Mouse (Mus musculus): ENCODE data around the gene Bik. TPM values are rescaled to one million over a fixed set of nuclear protein-coding genes. Genes with fewer than 3 reads are reported as not detected.
A peak's percentile ranks its signal among the peaks of the same experiment; 100 is the strongest.

The Bik gene
- polyA plus RNA-seq, 1 experiment from 2014 or later, result 2.2 TPM

GRCm38 (mm10) chr15:83593702-83594512, 67.2 kb downstream of the Bik start:
- peak overlapping the region; percentile 86 for H3K4me2 ChIP-seq (ENCODE audit: low read length)
- H3K36me3 ChIP-seq (ENCODE audit: control insufficient read depth, insufficient read depth, low read length), result 0 out of 2 replicates have a peak, but pooled peaks cover 4% of the 10 kb centered on the region
- DNase-seq (ENCODE audit: low spot score), result peak; percentile 14
- whole genome bisulfite sequencing, result 11% methylated on average over 19 of the region's 19 CpGs
- peaks cover 12% of the 10 kb centered on the region for H3K4me1 ChIP-seq (ENCODE audit: control insufficient read depth, insufficient read depth, low read length)
- ATAC-seq, result peak; percentile 35; the same call in 1 of the 2 replicates
- H3K4me3 ChIP-seq (ENCODE audit: low read depth, low read length), result peak overlapping the region; percentile 77
- no peaks in the 10 kb centered on the region for H3K27me3 ChIP-seq (replicated peaks; ENCODE audit: control insufficient read depth, insufficient read depth, low read length)
- no peak overlapping the region for H3K27ac ChIP-seq (ENCODE audit: low read depth, low read length)
- H3K9ac ChIP-seq (ENCODE audit: low read length), result peak overlapping the region; percentile 77
- H3K9me3 ChIP-seq (replicated peaks; ENCODE audit: control insufficient read depth, low read length), result no peaks in the 10 kb centered on the region

Small RNA genes within 50 kb of the gene (microRNA-seq; reads per million reads assigned to microRNA genes)
- gene Gm24575, result not detected

Other genes with a start within 250 kb of the Bik start
- 40.0 and 45.4 TPM in 2 replicates for gene Arfgap3, start 176.6 kb upstream of the Bik start, polyA plus RNA-seq (2014; fragmentation: Nextera tagmentation; extraction: Ambion mirVana)
- gene Pacsin2, start 62.3 kb upstream of the Bik start, polyA plus RNA-seq (2014; fragmentation: Nextera tagmentation; extraction: Ambion mirVana), result 11.0 and 14.9 TPM in 2 replicates
- 35.5 and 45.3 TPM in 2 replicates for gene Ttll1, start 16.0 kb upstream of the Bik start, polyA plus RNA-seq (2014; fragmentation: Nextera tagmentation; extraction: Ambion mirVana)
- 13.2 and 18.4 TPM in 2 replicates for gene Tspo, start 36.7 kb downstream of the Bik start, polyA plus RNA-seq (2014; fragmentation: Nextera tagmentation; extraction: Ambion mirVana)
- 38.1 and 40.1 TPM in 2 replicates for gene Mcat, start 36.9 kb downstream of the Bik start, polyA plus RNA-seq (2014; fragmentation: Nextera tagmentation; extraction: Ambion mirVana)
- gene Ttll12, start 68.3 kb downstream of the Bik start, polyA plus RNA-seq (2014; fragmentation: Nextera tagmentation; extraction: Ambion mirVana), result 40.5 and 43.0 TPM in 2 replicates
- gene Scube1, start 198.2 kb downstream of the Bik start, polyA plus RNA-seq (2014; fragmentation: Nextera tagmentation; extraction: Ambion mirVana), result 8.2 and 13.6 TPM in 2 replicates

Data from forebrain, embryonic 14.5 days (tissue).